Mouse (Mus musculus): ENCODE results near the gene Gm10282. TPM values are rescaled to one million over a fixed set of nuclear protein-coding genes. Genes with fewer than 3 reads are reported as not detected.
A peak's percentile ranks its signal among the peaks of the same experiment; 100 is the strongest.

The Gm10282 gene
- polyA plus RNA-seq, 1 experiment from 2014 or later: 26.9 TPM

DNA sequence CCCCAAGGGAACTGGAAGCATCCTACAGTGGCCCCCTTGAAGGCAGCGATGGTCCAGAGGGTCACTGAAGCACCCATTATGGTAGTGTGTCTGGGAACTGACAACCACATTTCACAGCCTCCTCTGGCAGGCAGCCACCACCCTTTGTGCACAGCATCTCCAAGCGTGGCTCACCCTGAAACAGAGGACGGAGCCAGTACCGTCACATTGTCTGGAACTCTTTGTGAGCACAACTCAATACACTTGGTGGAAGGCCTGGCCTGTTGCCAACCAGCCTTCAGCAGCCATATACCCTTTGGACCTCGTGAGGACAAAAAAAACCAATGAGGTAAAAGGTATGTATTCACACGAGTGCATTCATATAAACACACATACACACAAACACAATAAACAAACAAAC is 3.2 kb upstream of the Gm10282 start:
- no peaks in the 10 kb centered on the region for H3K36me3 ChIP-seq
- H3K27me3 ChIP-seq: no peaks in the 10 kb centered on the region
- no peak overlapping the region for H3K9ac ChIP-seq
- H3K4me3 ChIP-seq: no peak overlapping the region
- 67% methylated on average over 6 of the region's 6 CpGs for WGBS
- H3K4me1 ChIP-seq: peaks cover 3% of the 10 kb centered on the region; the same call in 1 of the 2 replicates
- no peak overlapping the region for H3K27ac ChIP-seq
- ATAC-seq (ENCODE audit: insufficient number of reproducible peaks, insufficient read depth, low FRiP score, low TSS enrichment, low read depth): no peak
- no peaks in the 10 kb centered on the region for H3K9me3 ChIP-seq
- no peak overlapping the region for H3K4me2 ChIP-seq

DNA sequence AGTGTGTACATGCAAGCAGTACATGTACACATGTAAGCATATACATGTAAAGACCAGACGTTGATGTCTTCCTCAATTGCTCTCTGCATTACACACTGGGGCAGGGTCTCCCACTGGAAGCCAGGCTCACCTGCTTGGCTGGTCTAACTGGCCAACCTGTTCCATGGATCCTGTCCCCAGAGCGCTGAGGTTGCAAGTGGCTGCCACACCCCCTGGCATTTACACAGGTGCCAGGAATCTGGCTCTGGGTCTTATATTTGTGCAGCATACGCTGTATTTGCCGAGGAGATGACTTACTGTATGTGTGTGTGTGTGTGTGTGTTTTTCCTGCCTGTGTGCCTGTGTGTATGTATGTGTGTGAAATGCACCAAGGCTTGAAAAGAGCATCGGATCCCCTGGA is 1.9 kb upstream of the Gm10282 start:
- Histone ChIP-seq H3K4me1 (peaks cover 8% of the 10 kb centered on the region), H3K27ac (no peak overlapping the region), H3K9ac (no peak overlapping the region), H3K4me2 (no peak overlapping the region), H3K27me3 (no peaks in the 10 kb centered on the region), H3K9me3 (no peaks in the 10 kb centered on the region), H3K4me3 (no peak overlapping the region), H3K36me3 (no peaks in the 10 kb centered on the region)
- ATAC-seq (ENCODE audit: insufficient number of reproducible peaks, insufficient read depth, low FRiP score, low TSS enrichment, low read depth): no peak
- WGBS: 80% methylated on average over 5 of the region's 5 CpGs

DNA sequence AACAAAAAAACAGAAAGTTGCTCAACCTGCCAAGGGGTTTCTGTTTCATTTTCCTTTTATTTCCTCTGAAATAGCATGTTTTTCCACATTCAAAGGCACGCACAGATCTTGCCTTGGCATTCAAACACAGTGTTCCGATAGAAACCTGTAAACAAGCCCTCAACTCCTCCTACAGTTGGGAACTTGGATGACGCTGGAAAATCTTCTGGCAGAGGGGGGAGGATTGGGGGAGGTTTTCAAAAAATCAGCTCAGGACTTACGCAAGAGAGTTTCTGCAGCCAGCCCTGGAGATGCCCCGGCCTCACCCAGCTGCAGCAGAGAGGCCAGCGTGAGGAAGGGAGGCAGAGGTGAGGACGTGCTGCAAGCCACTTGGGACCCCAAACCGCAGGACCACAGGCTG is 1.4 kb downstream of the Gm10282 start:
- Histone ChIP-seq H3K4me1 (peaks cover 8% of the 10 kb centered on the region), H3K36me3 (no peaks in the 10 kb centered on the region), H3K27me3 (no peaks in the 10 kb centered on the region), H3K27ac (peak overlapping the region; percentile 82; the same call in 1 of the 2 replicates), H3K9ac (no peak overlapping the region), H3K4me3 (no peak overlapping the region), H3K4me2 (no peak overlapping the region), H3K9me3 (no peaks in the 10 kb centered on the region)
- ATAC-seq (ENCODE audit: insufficient number of reproducible peaks, insufficient read depth, low FRiP score, low TSS enrichment, low read depth): no peak
- 54% methylated on average over 8 of the region's 8 CpGs for WGBS

DNA sequence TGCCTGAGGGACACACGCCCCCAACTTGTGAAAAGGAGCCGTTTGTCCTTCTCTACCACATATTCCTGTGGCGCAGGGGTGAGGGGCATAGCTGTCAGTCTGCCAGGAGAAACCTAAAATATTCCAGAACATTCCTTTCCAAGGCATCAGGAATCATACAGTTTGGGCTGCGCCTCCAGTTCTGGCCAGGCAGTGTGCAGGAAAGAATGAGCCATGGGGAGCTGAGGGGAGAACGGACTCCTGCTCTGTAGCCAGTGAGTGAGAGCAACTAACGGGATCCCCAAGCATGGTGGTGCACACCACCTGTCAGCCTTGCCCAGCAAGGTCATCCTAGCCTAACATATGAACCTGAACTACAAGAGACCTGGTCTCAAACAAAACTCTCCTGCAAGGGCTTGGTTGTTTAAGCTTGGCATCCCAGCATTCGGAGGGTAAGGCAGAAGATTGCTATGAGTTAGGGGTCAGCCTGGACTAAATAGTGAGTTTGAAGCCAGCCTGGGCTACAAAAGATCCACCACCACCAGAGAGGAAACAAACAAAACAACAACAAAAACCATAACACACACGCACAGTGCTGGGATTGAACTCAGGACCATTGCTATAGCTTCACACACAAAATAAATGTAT is 2.0 kb downstream of the Gm10282 start:
- Histone ChIP-seq H3K9me3 (no peaks in the 10 kb centered on the region), H3K4me2 (0 out of 2 replicates have a peak overlapping the region, but pooled peaks have one; percentile 7), H3K9ac (no peak overlapping the region), H3K4me3 (no peak overlapping the region), H3K4me1 (peaks cover 8% of the 10 kb centered on the region), H3K27ac (peak overlapping the region; percentile 82), H3K27me3 (no peaks in the 10 kb centered on the region), H3K36me3 (no peaks in the 10 kb centered on the region)
- peak; percentile 56; the same call in 1 of the 2 replicates for ATAC-seq (ENCODE audit: insufficient number of reproducible peaks, insufficient read depth, low FRiP score, low TSS enrichment, low read depth)
- 56% methylated on average over 8 of the region's 8 CpGs for WGBS

DNA sequence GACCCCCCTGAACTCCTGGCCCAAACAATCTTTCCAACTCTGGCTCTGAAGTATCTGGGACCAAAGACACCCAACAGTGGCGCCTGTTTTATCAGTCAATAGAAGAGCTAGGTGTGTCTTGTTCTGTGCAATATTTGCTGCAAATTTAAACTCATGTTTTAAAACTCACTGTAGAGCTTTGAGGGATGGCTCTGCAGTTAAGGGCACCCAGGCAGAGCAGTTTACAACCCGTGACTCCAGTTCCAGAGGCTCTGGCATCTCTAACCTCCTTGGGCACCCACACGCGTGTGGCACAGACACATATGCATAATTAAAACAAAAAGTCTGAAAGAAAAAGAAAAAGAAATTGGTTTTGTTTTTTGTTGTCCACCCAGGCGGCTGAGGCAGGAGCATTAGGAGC is 3.6 kb downstream of the Gm10282 start:
- Histone ChIP-seq H3K27ac (no peak overlapping the region), H3K4me2 (no peak overlapping the region), H3K4me3 (no peak overlapping the region), H3K9me3 (no peaks in the 10 kb centered on the region), H3K9ac (no peak overlapping the region), H3K36me3 (no peaks in the 10 kb centered on the region), H3K27me3 (no peaks in the 10 kb centered on the region), H3K4me1 (peaks cover 8% of the 10 kb centered on the region)
- ATAC-seq (ENCODE audit: insufficient number of reproducible peaks, insufficient read depth, low FRiP score, low TSS enrichment, low read depth): no peak
- 81% methylated on average over 5 of the region's 5 CpGs for WGBS

DNA sequence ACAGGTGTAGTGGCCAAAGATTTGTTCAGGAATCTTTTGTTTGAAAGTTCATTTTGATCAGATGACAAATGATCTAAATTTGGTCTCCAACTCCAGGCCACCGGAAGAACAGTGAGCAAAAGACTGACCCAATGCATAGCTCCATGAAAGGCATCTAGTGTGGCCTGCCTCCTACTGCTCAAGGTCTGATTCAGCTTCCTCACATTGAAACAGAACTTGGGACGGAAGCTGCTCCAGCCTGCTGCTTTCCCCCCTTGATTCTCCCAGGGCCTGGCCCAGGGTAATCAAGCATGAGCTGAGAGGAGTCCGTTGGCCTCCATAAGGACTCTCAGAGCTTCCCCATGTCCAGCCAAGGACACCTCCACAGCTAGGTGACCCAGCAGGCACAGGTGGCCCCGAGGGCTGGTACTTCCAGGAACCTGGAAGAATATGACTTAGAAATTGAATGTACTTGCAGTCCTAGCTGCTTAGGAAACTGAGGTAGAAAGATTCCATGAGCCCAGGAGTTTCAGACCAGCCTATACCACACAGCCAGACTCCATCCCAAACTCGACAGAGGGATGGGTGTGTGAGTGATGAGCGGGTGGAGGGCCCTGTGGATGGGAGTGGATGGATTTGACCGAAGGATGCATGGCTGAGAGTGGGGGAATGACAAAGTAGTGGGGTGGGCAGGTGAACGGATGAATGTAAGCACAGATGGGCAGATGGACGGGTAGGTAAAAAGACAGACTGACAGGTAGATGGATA is 4.2 kb downstream of the Gm10282 start:
- ATAC-seq (ENCODE audit: insufficient number of reproducible peaks, insufficient read depth, low FRiP score, low TSS enrichment, low read depth): no peak
- peaks cover 11% of the 10 kb centered on the region for H3K4me1 ChIP-seq
- H3K4me3 ChIP-seq: no peak overlapping the region
- H3K4me2 ChIP-seq: no peak overlapping the region
- no peak overlapping the region for H3K27ac ChIP-seq
- H3K36me3 ChIP-seq: no peaks in the 10 kb centered on the region
- H3K9me3 ChIP-seq: no peaks in the 10 kb centered on the region
- H3K9ac ChIP-seq: no peak overlapping the region
- WGBS: 77% methylated on average over 9 of the region's 9 CpGs
- H3K27me3 ChIP-seq: no peaks in the 10 kb centered on the region

DNA sequence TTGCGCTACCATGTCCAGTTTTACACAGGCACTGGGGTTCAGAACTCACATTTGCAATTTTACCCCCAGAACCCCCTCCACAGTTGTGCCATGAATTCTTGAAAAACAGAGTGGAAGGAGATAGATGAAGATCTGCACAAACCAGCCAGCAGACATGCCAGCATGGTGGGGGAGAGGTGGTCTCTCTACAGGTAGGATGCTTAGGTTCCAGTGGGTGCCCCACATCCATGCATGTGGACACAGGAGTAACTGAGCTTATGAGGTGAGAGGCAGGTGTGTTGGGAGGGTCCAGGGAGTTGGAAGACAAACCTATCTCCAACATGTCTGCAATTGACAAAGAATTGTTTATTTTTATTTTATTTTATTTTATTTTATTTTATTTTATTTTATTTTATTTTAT is 6.1 kb downstream of the Gm10282 start:
- no peaks in the 10 kb centered on the region for H3K9me3 ChIP-seq
- no peaks in the 10 kb centered on the region for H3K27me3 ChIP-seq
- 88% methylated on average over 1 of the region's 1 CpGs for WGBS
- H3K4me3 ChIP-seq: no peak overlapping the region
- peaks cover 26% of the 10 kb centered on the region for H3K4me1 ChIP-seq
- no peak overlapping the region for H3K4me2 ChIP-seq
- H3K36me3 ChIP-seq: no peaks in the 10 kb centered on the region
- H3K27ac ChIP-seq: no peak overlapping the region
- no peak for ATAC-seq (ENCODE audit: insufficient number of reproducible peaks, insufficient read depth, low FRiP score, low TSS enrichment, low read depth)
- H3K9ac ChIP-seq: no peak overlapping the region

DNA sequence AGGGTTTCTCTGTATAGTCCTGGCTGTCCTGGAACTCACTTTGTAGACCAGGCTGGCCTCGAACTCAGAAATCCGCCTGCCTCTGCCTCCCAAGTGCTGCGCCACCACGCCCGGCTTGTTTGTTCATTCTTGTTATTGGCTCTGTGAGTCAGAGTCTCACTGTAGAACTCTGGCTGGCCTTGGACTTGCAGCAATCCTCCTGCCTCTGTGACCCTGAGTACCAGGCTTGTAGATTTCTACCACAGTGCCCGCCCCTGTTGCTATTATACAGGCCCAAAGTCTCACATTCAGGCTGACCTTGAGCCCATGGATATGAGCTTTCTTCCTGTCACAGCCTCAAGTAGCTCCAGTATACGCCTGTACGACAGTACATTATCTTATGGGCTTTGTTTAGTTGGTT is 8.5 kb downstream of the Gm10282 start:
- Histone ChIP-seq H3K4me3 (no peak overlapping the region), H3K27me3 (no peaks in the 10 kb centered on the region), H3K4me1 (peaks cover 17% of the 10 kb centered on the region), H3K4me2 (no peak overlapping the region), H3K9me3 (no peaks in the 10 kb centered on the region), H3K27ac (no peak overlapping the region), H3K9ac (no peak overlapping the region), H3K36me3 (no peaks in the 10 kb centered on the region)
- 93% methylated on average over 8 of the region's 8 CpGs for WGBS
- ATAC-seq (ENCODE audit: insufficient number of reproducible peaks, insufficient read depth, low FRiP score, low TSS enrichment, low read depth): no peak

DNA sequence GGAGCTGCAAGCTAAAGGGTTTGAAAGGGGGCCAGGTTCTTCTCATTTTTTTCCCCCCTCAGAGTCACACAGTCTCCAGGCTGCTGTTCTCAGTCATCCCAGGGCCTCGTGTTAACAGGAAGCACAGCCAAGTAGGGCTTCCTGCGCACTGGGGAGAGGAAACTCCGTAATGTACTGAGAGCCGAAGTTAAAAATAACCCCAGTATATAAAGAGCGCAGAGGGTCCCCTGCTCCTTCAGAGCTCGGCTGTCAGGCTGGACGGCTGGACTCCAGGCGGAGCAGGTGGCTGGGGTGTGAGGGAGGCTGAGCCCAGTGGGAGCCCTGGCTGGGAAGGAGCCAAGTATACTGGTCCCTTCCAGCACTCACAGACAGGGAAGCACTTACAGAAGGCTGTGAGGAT is 9.4 kb downstream of the Gm10282 start:
- ATAC-seq (ENCODE audit: insufficient number of reproducible peaks, insufficient read depth, low FRiP score, low TSS enrichment, low read depth): peak; percentile 72
- Histone ChIP-seq H3K4me3 (no peak overlapping the region), H3K9me3 (no peaks in the 10 kb centered on the region), H3K4me1 (peaks cover 17% of the 10 kb centered on the region), H3K4me2 (peak overlapping the region; percentile 18), H3K27me3 (no peaks in the 10 kb centered on the region), H3K9ac (0 out of 2 replicates have a peak overlapping the region, but pooled peaks have one; percentile 32), H3K36me3 (no peaks in the 10 kb centered on the region), H3K27ac (peak overlapping the region; percentile 76)
- 42% methylated on average over 8 of the region's 8 CpGs for WGBS

DNA sequence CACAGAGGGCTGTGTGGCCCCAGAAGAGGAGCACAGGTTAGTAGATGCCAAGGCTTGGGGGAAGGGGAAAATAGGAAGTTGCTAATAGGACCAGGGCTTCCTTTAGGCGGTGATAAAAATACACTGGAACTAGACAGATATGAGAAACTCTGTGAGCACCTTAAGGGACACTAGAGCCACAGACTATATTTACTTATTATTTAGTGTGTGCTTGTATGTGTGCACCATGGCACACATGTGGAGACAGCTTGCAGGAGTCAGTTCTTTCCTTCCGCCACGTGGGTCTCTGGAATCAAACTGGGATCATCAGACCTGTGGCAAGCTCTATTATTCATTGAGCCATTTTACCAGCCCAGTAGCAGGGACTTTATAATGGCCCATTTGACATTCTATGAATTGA is 9.9 kb downstream of the Gm10282 start:
- Histone ChIP-seq H3K9me3 (no peaks in the 10 kb centered on the region), H3K4me3 (no peak overlapping the region), H3K4me1 (peaks cover 17% of the 10 kb centered on the region), H3K27ac (peak overlapping the region; percentile 76), H3K4me2 (no peak overlapping the region), H3K36me3 (no peaks in the 10 kb centered on the region), H3K27me3 (no peaks in the 10 kb centered on the region), H3K9ac (0 out of 2 replicates have a peak overlapping the region, but pooled peaks have one; percentile 32)
- no peak for ATAC-seq (ENCODE audit: insufficient number of reproducible peaks, insufficient read depth, low FRiP score, low TSS enrichment, low read depth)
- 64% methylated on average over 3 of the region's 3 CpGs for WGBS

DNA sequence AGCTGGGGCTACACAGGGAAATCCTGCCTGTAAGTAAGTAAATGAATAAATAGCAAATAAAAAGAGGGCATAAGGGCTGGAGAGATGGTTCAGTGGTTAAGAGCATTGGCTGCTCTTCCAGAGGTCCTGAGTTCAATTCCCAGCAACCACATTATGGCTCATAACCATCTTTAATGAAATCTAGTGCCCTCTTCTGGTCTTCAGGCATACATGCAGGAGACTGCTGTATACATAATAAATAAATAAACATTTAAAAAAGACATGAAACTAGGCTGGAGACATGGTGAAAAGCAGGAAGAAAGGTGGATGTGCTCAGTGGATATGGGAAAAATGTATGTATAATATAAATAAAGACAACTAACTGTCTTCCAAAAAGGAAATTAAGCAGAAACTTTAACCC is 11.8 kb downstream of the Gm10282 start:
- Histone ChIP-seq H3K27me3 (no peaks in the 10 kb centered on the region), H3K4me1 (peaks cover 17% of the 10 kb centered on the region), H3K9ac (no peak overlapping the region), H3K4me2 (no peak overlapping the region), H3K4me3 (no peak overlapping the region), H3K36me3 (no peaks in the 10 kb centered on the region), H3K27ac (no peak overlapping the region), H3K9me3 (no peaks in the 10 kb centered on the region)
- ATAC-seq (ENCODE audit: insufficient number of reproducible peaks, insufficient read depth, low FRiP score, low TSS enrichment, low read depth): no peak

DNA sequence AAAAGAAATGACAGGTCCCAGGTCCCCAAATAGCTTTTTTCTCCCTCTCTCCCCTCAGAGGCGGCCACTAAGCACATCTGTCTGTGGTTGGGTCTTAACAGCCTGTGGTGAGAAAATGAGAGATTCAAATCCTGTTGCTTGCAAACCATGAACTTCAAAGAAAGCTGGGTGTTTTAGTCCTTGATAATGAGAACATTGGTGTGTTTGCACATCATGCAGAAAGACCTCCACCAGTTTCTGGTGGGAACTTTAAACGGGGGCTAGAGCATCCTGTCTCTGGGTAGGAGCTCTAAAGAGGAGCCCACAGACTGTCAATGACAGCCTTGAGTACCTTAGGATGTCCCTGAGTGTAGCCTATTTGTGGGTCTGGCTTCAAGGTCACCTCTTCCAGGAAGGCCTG is 14.0 kb downstream of the Gm10282 start:
- Histone ChIP-seq H3K27me3 (no peaks in the 10 kb centered on the region), H3K9me3 (no peaks in the 10 kb centered on the region), H3K27ac (no peak overlapping the region), H3K4me2 (no peak overlapping the region), H3K9ac (no peak overlapping the region), H3K4me3 (no peak overlapping the region), H3K4me1 (peaks cover 17% of the 10 kb centered on the region), H3K36me3 (no peaks in the 10 kb centered on the region)
- WGBS: 78% methylated on average over 2 of the region's 2 CpGs
- ATAC-seq (ENCODE audit: insufficient number of reproducible peaks, insufficient read depth, low FRiP score, low TSS enrichment, low read depth): no peak
